Mouse (Mus musculus) thymus, postnatal 0 days (tissue): ENCODE measurements around the gene Gbgt1. TPM values are rescaled to one million over a fixed set of nuclear protein-coding genes. Genes with fewer than 3 reads are reported as not detected.

ENCODE experiments used
- DNase-seq: peaks from one replicate; pipeline ENCODE4 v3.0.0-alpha.2; 2015; ENCODE audit warnings: low spot score
- polyA plus RNA-seq: library from polyadenylated mRNA; unstranded; fragments of >200 nt; fragmentation: Nextera tagmentation; extraction: Ambion mirVana; gene quantifications from 2 replicates; pipeline ENCODE4 v1.2.1, GENCODE M21; 2015

The Gbgt1 gene
- polyA plus RNA-seq, 1 experiment from 2014 or later = 0.88 TPM

DNA sequence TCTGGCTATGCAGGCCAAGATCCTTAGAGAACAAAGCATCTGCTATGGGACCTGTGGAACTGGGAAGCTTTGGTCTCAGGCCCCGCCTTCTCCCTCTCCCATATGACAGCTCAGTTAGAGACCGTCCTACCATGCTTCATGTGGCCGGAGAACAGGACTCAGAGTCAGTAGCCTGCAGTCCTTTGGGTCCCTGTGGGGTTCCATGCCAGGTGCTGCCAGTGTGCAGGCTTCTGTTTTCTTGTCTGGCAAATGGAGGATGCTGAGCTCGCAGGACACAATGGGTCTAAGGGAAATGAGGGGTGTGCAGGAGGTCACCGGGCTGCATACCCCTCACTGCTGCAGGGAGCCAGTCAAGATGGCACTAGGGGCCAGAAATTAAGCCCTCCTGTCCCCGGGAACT is 49.9 kb downstream of the Gbgt1 start:
- DNase-seq = no peak

DNA sequence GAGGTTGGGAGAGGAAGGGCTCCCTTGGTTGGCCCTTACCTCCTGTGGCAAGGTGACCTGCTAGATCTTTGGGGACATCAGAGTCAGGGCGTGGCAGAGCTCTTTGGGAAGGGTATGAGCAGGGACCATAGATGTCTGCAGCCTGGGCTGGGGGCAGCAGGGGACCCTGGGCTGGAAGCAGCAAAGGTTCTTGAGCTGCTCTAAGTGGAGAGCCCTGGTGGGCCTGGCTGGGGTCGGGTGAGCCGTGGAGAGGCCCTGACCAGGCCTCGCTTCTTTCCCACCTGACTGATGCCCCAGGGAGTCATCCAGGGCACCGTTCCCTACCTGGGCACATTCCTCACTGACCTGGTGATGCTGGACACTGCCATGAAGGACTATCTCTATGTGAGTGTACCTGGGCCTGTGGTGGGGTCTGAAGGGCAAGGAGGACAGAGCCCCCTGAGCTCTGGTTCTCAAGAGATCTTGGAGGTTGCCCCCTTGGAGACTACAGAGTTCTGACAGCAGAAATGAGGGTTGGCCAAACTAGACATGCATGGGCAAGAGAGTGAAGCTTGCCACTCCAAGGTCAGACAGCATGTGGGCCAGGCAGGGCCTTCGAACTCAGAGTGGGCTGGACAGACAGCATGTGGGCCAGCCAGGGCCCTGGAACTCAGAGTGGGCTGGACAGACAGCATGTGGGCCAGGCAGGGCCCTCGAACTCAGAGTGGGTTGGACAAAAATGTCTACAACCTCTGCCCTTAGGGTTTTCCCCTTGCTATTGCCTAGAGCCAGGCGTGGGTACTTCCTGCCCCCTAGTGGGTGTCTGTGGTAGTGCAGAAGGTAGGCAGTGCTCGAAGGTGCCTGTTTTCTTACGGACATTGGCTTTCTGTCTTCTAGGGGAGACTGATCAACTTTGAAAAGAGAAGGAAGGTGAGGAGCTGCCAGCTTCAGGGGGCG is 50.8 kb downstream of the Gbgt1 start:
- DNase-seq = peak; percentile 77

DNA sequence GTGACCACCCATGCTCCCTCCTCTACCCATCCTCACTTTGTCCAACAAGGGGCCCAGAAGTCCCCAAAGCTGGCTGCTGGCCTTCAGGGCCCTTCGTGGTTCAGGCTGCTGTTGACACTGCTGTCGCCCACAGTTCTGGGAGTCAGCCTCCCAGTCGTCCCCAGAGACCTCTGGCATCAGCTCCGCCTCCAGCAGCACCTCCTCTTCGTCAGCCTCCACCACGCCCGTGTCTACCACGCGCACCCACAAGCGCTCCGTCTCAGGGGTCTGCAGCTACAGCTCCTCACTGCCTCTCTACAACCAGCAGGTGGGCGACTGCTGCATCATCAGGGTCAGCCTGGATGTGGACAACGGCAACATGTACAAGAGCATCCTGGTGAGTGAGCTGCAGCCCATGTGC is 52.5 kb downstream of the Gbgt1 start:
- DNase-seq = no peak

DNA sequence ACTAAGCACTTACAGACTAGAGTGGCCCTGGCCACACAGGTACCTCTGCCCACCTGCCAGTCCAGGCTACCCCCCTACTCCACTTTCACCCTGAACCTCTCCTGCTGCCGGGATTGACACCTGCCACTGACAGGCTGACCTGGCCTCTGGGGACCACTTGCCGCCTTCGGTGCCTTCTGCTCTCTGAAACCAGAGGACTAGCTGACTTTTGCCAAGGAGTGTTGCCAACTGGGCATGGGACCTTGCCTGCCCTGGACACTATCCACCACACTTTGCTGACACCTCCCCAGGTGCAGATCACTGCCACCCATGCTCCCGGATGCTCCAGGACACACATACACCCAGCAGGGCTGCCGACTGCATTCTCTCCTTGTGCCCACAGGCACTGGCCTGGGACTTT is 55.6 kb downstream of the Gbgt1 start:
- no peak for DNase-seq

Other genes with a start within 250 kb of the Gbgt1 start
- gene Ppp1r26, start 50.1 kb upstream of the Gbgt1 start, polyA plus RNA-seq = 0.16 and 0.24 TPM in 2 replicates
- 0.57 and 1.3 TPM in 2 replicates for gene 1700007K13Rik, start 30.6 kb upstream of the Gbgt1 start, polyA plus RNA-seq
- gene Mrps2, start 28.8 kb upstream of the Gbgt1 start, polyA plus RNA-seq = 34.4 and 39.5 TPM in 2 replicates
- gene Gm10134, start 9.2 kb downstream of the Gbgt1 start, polyA plus RNA-seq = 2.6 and 3.6 TPM in 2 replicates
- gene Ralgds, start 16.2 kb downstream of the Gbgt1 start, polyA plus RNA-seq = 13.3 and 15.7 TPM in 2 replicates
- 0.44 and 0.50 TPM in 2 replicates for gene Cel, start 66.5 kb downstream of the Gbgt1 start, polyA plus RNA-seq
- gene Gtf3c5, start 86.9 kb downstream of the Gbgt1 start, polyA plus RNA-seq = 18.8 and 20.7 TPM in 2 replicates
- gene Gfi1b, start 125.1 kb downstream of the Gbgt1 start, polyA plus RNA-seq = 1.1 and 1.8 TPM in 2 replicates
- gene Tsc1, start 144.3 kb downstream of the Gbgt1 start, polyA plus RNA-seq = 8.0 and 10.8 TPM in 2 replicates
- 1.9 and 3.2 TPM in 2 replicates for gene Spaca9, start 202.8 kb downstream of the Gbgt1 start, polyA plus RNA-seq
- 0.90 and 1.0 TPM in 2 replicates for gene Ak8, start 203.3 kb downstream of the Gbgt1 start, polyA plus RNA-seq